Mouse (Mus musculus): ENCODE data around the gene Il6. TPM values are rescaled to one million over a fixed set of nuclear protein-coding genes. Genes with fewer than 3 reads are reported as not detected.

Gene Il6
- 0.14 TPM in 1 of 2 replicates, not detected in the other for polyA plus RNA-seq (2014; fragmentation: Nextera tagmentation; extraction: Ambion mirVana)

GRCm38 (mm10) chr5:30012726-30013503 lies at the start of gene Il6:
Gene Il6, plus strand, starts transcription at chr5:30013114.
- 53% methylated on average over 16 of the region's 16 CpGs for WGBS (ENCODE audit: insufficient replicate concordance)
- H3K27me3 ChIP-seq (ENCODE audit: control insufficient read depth, insufficient read depth, low read length): no peaks in the 10 kb centered on the region
- ATAC-seq (replicated peaks; ENCODE audit: insufficient number of reproducible peaks, low FRiP score, low TSS enrichment): no peak
- no peaks in the 10 kb centered on the region for H3K4me1 ChIP-seq (ENCODE audit: control insufficient read depth, insufficient read depth, low read length)
- H3K4me2 ChIP-seq: peak within 1 kb of the TSS; percentile 19
- no peaks in the 10 kb centered on the region for H3K9me3 ChIP-seq (replicated peaks; ENCODE audit: control insufficient read depth, low read length)
- H3K27ac ChIP-seq (ENCODE audit: low read depth, low read length): no peak within 1 kb of the TSS
- no peak within 1 kb of the TSS for H3K4me3 ChIP-seq (ENCODE audit: low read depth, low read length)
- no peak within 1 kb of the TSS for H3K9ac ChIP-seq (ENCODE audit: low read depth, low read length)
- no peaks in the 10 kb centered on the region for H3K36me3 ChIP-seq (ENCODE audit: control insufficient read depth, insufficient read depth, low read length)

GRCm38 (mm10) chr5:29963488-29963887 lies 49.4 kb upstream of the Il6 start:
- no peak for ATAC-seq (replicated peaks; ENCODE audit: insufficient number of reproducible peaks, low FRiP score, low TSS enrichment)
- H3K27ac ChIP-seq (ENCODE audit: low read depth, low read length): no peak overlapping the region
- no peaks in the 10 kb centered on the region for H3K4me1 ChIP-seq (ENCODE audit: control insufficient read depth, insufficient read depth, low read length)
- H3K4me2 ChIP-seq: no peak overlapping the region
- WGBS (ENCODE audit: insufficient replicate concordance): 48% methylated on average over 1 of the region's 1 CpGs
- H3K36me3 ChIP-seq (ENCODE audit: control insufficient read depth, insufficient read depth, low read length): no peaks in the 10 kb centered on the region
- no peaks in the 10 kb centered on the region for H3K27me3 ChIP-seq (ENCODE audit: control insufficient read depth, insufficient read depth, low read length)
- no peak overlapping the region for H3K9ac ChIP-seq (ENCODE audit: low read depth, low read length)
- no peaks in the 10 kb centered on the region for H3K9me3 ChIP-seq (replicated peaks; ENCODE audit: control insufficient read depth, low read length)
- H3K4me3 ChIP-seq (ENCODE audit: low read depth, low read length): no peak overlapping the region

GRCm38 (mm10) chr5:29970212-29970611 lies 42.7 kb upstream of the Il6 start:
- H3K36me3 ChIP-seq (ENCODE audit: control insufficient read depth, insufficient read depth, low read length): no peaks in the 10 kb centered on the region
- no peak overlapping the region for H3K9ac ChIP-seq (ENCODE audit: low read depth, low read length)
- ATAC-seq (replicated peaks; ENCODE audit: insufficient number of reproducible peaks, low FRiP score, low TSS enrichment): no peak
- H3K9me3 ChIP-seq (replicated peaks; ENCODE audit: control insufficient read depth, low read length): no peaks in the 10 kb centered on the region
- no peak overlapping the region for H3K4me2 ChIP-seq
- H3K27ac ChIP-seq (ENCODE audit: low read depth, low read length): no peak overlapping the region
- no peak overlapping the region for H3K4me3 ChIP-seq (ENCODE audit: low read depth, low read length)
- WGBS (ENCODE audit: insufficient replicate concordance): 32% methylated on average over 1 of the region's 1 CpGs
- no peaks in the 10 kb centered on the region for H3K27me3 ChIP-seq (ENCODE audit: control insufficient read depth, insufficient read depth, low read length)
- no peaks in the 10 kb centered on the region; the same call in 1 of the 2 replicates for H3K4me1 ChIP-seq (ENCODE audit: control insufficient read depth, insufficient read depth, low read length)

GRCm38 (mm10) chr5:29972796-29973195 lies 40.1 kb upstream of the Il6 start:
- WGBS (ENCODE audit: insufficient replicate concordance): 83% methylated on average over 5 of the region's 5 CpGs
- Histone ChIP-seq H3K9ac (ENCODE audit: low read depth, low read length) (no peak overlapping the region), H3K4me3 (ENCODE audit: low read depth, low read length) (no peak overlapping the region), H3K4me1 (ENCODE audit: control insufficient read depth, insufficient read depth, low read length) (no peaks in the 10 kb centered on the region; the same call in 1 of the 2 replicates), H3K9me3 (replicated peaks; ENCODE audit: control insufficient read depth, low read length) (no peaks in the 10 kb centered on the region), H3K27ac (ENCODE audit: low read depth, low read length) (no peak overlapping the region), H3K27me3 (ENCODE audit: control insufficient read depth, insufficient read depth, low read length) (no peaks in the 10 kb centered on the region), H3K4me2 (no peak overlapping the region), H3K36me3 (ENCODE audit: control insufficient read depth, insufficient read depth, low read length) (no peaks in the 10 kb centered on the region)
- no peak for ATAC-seq (replicated peaks; ENCODE audit: insufficient number of reproducible peaks, low FRiP score, low TSS enrichment)

DNA sequence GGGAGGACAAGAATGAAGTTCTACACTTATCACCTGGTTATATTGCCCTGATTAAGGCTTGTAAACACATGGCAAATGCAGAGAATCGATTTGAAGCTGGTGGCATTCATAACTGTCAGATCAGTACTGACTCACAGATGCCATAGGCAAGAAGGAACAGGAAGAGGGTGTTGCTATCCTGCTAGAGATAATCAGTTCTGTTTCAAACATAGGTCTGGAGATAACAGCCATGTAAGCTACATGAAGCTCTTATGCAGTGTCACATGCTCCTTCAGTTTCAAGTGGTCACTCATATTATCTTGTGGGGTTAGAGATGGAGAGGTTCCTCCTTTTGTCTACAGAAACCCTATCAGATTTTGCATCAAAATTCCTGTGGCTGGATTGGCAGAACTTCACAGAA lies 39.4 kb upstream of the Il6 start:
- ATAC-seq (replicated peaks; ENCODE audit: insufficient number of reproducible peaks, low FRiP score, low TSS enrichment): no peak
- H3K36me3 ChIP-seq (ENCODE audit: control insufficient read depth, insufficient read depth, low read length): no peaks in the 10 kb centered on the region
- H3K9me3 ChIP-seq (replicated peaks; ENCODE audit: control insufficient read depth, low read length): no peaks in the 10 kb centered on the region
- WGBS (ENCODE audit: insufficient replicate concordance): 47% methylated on average over 1 of the region's 1 CpGs
- H3K4me2 ChIP-seq: no peak overlapping the region
- H3K4me3 ChIP-seq (ENCODE audit: low read depth, low read length): no peak overlapping the region
- H3K27ac ChIP-seq (ENCODE audit: low read depth, low read length): no peak overlapping the region
- H3K9ac ChIP-seq (ENCODE audit: low read depth, low read length): no peak overlapping the region
- no peaks in the 10 kb centered on the region for H3K27me3 ChIP-seq (ENCODE audit: control insufficient read depth, insufficient read depth, low read length)
- no peaks in the 10 kb centered on the region; the same call in 1 of the 2 replicates for H3K4me1 ChIP-seq (ENCODE audit: control insufficient read depth, insufficient read depth, low read length)

- Histone ChIP-seq H3K27ac (ENCODE audit: low read depth, low read length) (no peak overlapping the region), H3K9me3 (replicated peaks; ENCODE audit: control insufficient read depth, low read length) (no peaks in the 10 kb centered on the region), H3K27me3 (ENCODE audit: control insufficient read depth, insufficient read depth, low read length) (no peaks in the 10 kb centered on the region), H3K4me3 (ENCODE audit: low read depth, low read length) (no peak overlapping the region), H3K9ac (ENCODE audit: low read depth, low read length) (no peak overlapping the region), H3K36me3 (ENCODE audit: control insufficient read depth, insufficient read depth, low read length) (no peaks in the 10 kb centered on the region), H3K4me1 (ENCODE audit: control insufficient read depth, insufficient read depth, low read length) (no peaks in the 10 kb centered on the region; the same call in 1 of the 2 replicates), H3K4me2 (no peak overlapping the region)
- ATAC-seq (replicated peaks; ENCODE audit: insufficient number of reproducible peaks, low FRiP score, low TSS enrichment): no peak
Measured at GRCm38 (mm10) chr5:29974115-29974514, 38.8 kb upstream of the Il6 start.

DNA sequence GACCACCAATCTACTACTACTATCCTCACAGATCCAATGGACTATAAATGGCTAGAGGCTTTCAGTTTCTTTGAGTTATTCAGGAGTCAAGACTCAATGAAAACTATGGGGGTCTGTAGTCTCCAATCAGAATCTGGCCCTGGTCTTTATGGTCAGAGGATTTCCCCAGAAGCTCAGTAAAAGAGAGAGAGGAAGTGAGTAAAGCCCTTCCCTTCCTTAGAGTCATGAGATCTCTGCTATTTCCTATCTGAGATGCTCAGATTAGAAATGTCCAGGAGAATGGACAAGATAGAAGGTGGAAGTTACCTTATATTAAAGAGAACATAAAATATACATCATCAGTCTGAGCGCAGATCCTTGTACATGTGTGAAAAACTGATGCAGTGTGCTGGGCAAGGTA lies 19.3 kb upstream of the Il6 start:
- H3K4me3 ChIP-seq (ENCODE audit: low read depth, low read length): no peak overlapping the region
- no peak overlapping the region for H3K9ac ChIP-seq (ENCODE audit: low read depth, low read length)
- no peaks in the 10 kb centered on the region for H3K4me1 ChIP-seq (ENCODE audit: control insufficient read depth, insufficient read depth, low read length)
- no peak overlapping the region for H3K27ac ChIP-seq (ENCODE audit: low read depth, low read length)
- WGBS (ENCODE audit: insufficient replicate concordance): 88% methylated on average over 1 of the region's 1 CpGs
- H3K4me2 ChIP-seq: no peak overlapping the region
- ATAC-seq (replicated peaks; ENCODE audit: insufficient number of reproducible peaks, low FRiP score, low TSS enrichment): no peak
- H3K9me3 ChIP-seq (replicated peaks; ENCODE audit: control insufficient read depth, low read length): no peaks in the 10 kb centered on the region
- no peaks in the 10 kb centered on the region for H3K27me3 ChIP-seq (ENCODE audit: control insufficient read depth, insufficient read depth, low read length)
- H3K36me3 ChIP-seq (ENCODE audit: control insufficient read depth, insufficient read depth, low read length): no peaks in the 10 kb centered on the region

- H3K4me3 ChIP-seq (ENCODE audit: low read depth, low read length): no peak overlapping the region
- ATAC-seq (replicated peaks; ENCODE audit: insufficient number of reproducible peaks, low FRiP score, low TSS enrichment): no peak
- H3K4me1 ChIP-seq (ENCODE audit: control insufficient read depth, insufficient read depth, low read length): no peaks in the 10 kb centered on the region
- no peaks in the 10 kb centered on the region for H3K36me3 ChIP-seq (ENCODE audit: control insufficient read depth, insufficient read depth, low read length)
- H3K4me2 ChIP-seq: no peak overlapping the region
- H3K27ac ChIP-seq (ENCODE audit: low read depth, low read length): no peak overlapping the region
- H3K9ac ChIP-seq (ENCODE audit: low read depth, low read length): no peak overlapping the region
- WGBS (ENCODE audit: insufficient replicate concordance): 62% methylated on average over 1 of the region's 1 CpGs
- no peaks in the 10 kb centered on the region for H3K9me3 ChIP-seq (replicated peaks; ENCODE audit: control insufficient read depth, low read length)
- no peaks in the 10 kb centered on the region for H3K27me3 ChIP-seq (ENCODE audit: control insufficient read depth, insufficient read depth, low read length)
Measured at GRCm38 (mm10) chr5:29994344-29994743, 18.6 kb upstream of the Il6 start.

DNA sequence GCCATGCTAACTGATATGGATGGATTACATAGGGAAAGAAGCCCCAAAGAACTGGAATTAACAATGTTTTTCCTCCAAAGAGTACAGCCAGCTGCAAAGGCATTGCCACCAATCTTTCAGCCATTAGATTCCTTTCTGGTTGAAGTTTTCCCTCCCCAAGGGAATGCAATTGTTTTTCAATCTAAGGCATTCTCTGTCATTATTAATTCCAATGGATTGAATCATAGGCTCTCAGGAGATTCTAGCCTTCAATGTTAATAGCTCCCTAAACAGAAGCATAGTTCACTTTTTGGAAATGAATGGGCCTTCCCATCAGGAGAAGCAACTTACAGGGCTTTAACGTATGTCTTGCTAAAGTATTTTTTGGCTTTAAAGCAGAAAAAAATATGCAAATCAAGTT lies 15.6 kb upstream of the Il6 start:
- no peak for ATAC-seq (replicated peaks; ENCODE audit: insufficient number of reproducible peaks, low FRiP score, low TSS enrichment)
- Histone ChIP-seq H3K27me3 (ENCODE audit: control insufficient read depth, insufficient read depth, low read length) (no peaks in the 10 kb centered on the region), H3K9ac (ENCODE audit: low read depth, low read length) (no peak overlapping the region), H3K4me3 (ENCODE audit: low read depth, low read length) (no peak overlapping the region), H3K27ac (ENCODE audit: low read depth, low read length) (no peak overlapping the region), H3K9me3 (replicated peaks; ENCODE audit: control insufficient read depth, low read length) (no peaks in the 10 kb centered on the region), H3K4me2 (no peak overlapping the region), H3K4me1 (ENCODE audit: control insufficient read depth, insufficient read depth, low read length) (no peaks in the 10 kb centered on the region), H3K36me3 (ENCODE audit: control insufficient read depth, insufficient read depth, low read length) (no peaks in the 10 kb centered on the region)
- 89% methylated on average over 1 of the region's 1 CpGs for WGBS (ENCODE audit: insufficient replicate concordance)
